Mouse (Mus musculus) T-helper 2 cell (primary cell): Measurements from ENCODE around the gene Bicral.

Experiments used
- in situ Hi-C: fragments of 300-600 bp; cut with MboI, MseI; formaldehyde crosslinking; loops from one replicate; pipeline ENCODE4 v1.15.1; 2025; ENCODE audit warnings: high pct_unique_total_duplicates

Bicral gene

GRCm38 (mm10) chr17:46843716-46844115 lies 14.6 kb downstream of the Bicral start:
- in situ Hi-C loops: no loop called here

GRCm38 (mm10) chr17:46843022-46843421 lies 15.3 kb downstream of the Bicral start:
- in situ Hi-C loops: no loop called here

GRCm38 (mm10) chr17:46840304-46841010 lies 17.8 kb downstream of the Bicral start:
- in situ Hi-C loops: no loop called here

- in situ Hi-C loops: no loop called here
These were observed 19.8 kb downstream of the Bicral start for GRCm38 (mm10) chr17:46838396-46838920.

GRCm38 (mm10) chr17:46837897-46838296 lies 20.4 kb downstream of the Bicral start:
- in situ Hi-C loops: no loop called here

- in situ Hi-C loops: no loop called here
These were observed 23.1 kb downstream of the Bicral start for GRCm38 (mm10) chr17:46835093-46835715.

- in situ Hi-C loops: no loop called here
These were observed 25.3 kb downstream of the Bicral start for GRCm38 (mm10) chr17:46832981-46833305.

GRCm38 (mm10) chr17:46832101-46832980 lies 25.9 kb downstream of the Bicral start:
- in situ Hi-C loops: no loop called here

GRCm38 (mm10) chr17:46829856-46830535 lies 28.3 kb downstream of the Bicral start:
- in situ Hi-C loops: no loop called here

- in situ Hi-C loops: no loop called here
These were observed 29.3 kb downstream of the Bicral start for GRCm38 (mm10) chr17:46828935-46829334.

- in situ Hi-C loops: no loop called here
These were observed 35.2 kb downstream of the Bicral start for GRCm38 (mm10) chr17:46823091-46823490.

- in situ Hi-C loops: no loop called here
These were observed 37.7 kb downstream of the Bicral start for GRCm38 (mm10) chr17:46820628-46821027.

- in situ Hi-C loops: no loop called here
These were observed 40.5 kb downstream of the Bicral start for GRCm38 (mm10) chr17:46817734-46818158.

GRCm38 (mm10) chr17:46816306-46816705 lies 42.0 kb downstream of the Bicral start:
- in situ Hi-C loops: no loop called here

GRCm38 (mm10) chr17:46814497-46814896 lies 43.8 kb downstream of the Bicral start:
- in situ Hi-C loops: no loop called here

- in situ Hi-C loops: no loop called here
These were observed 44.6 kb downstream of the Bicral start for GRCm38 (mm10) chr17:46813637-46814036.

GRCm38 (mm10) chr17:46812442-46812841 lies 45.8 kb downstream of the Bicral start:
- in situ Hi-C loops: no loop called here

- in situ Hi-C loops: no loop called here
These were observed 47.6 kb downstream of the Bicral start for GRCm38 (mm10) chr17:46810672-46811071.

GRCm38 (mm10) chr17:46809131-46809830 lies 49.0 kb downstream of the Bicral start:
- in situ Hi-C loops: no loop called here

- in situ Hi-C loops: no loop called here
These were observed 49.9 kb downstream of the Bicral start for GRCm38 (mm10) chr17:46808376-46808775.

- in situ Hi-C loops: no loop called here
These were observed 56.5 kb downstream of the Bicral start for GRCm38 (mm10) chr17:46801761-46802160.
